Mouse (Mus musculus) thymus, postnatal 4 days (tissue): ENCODE results near the gene Hs3st2.
"Not testable (repeated sequence)": the region's sequence is repeated elsewhere in the genome, so short reads cannot be mapped to it uniquely, and the experiment has no call there.

Source experiments
- DNase-seq: peaks from one replicate; pipeline ENCODE4 v3.0.0; 2021

Hs3st2 gene

GRCm38 (mm10) chr7:121391225-121391983 is at the start of gene Hs3st2:
Gene Hs3st2, plus strand, starts transcription at chr7:121391859.
- peak; percentile 52 for DNase-seq

GRCm38 (mm10) chr7:121348284-121348963 is 43.2 kb upstream of the Hs3st2 start:
- no peak for DNase-seq

GRCm38 (mm10) chr7:121351688-121352087 is 40.0 kb upstream of the Hs3st2 start:
- no peak for DNase-seq

DNA sequence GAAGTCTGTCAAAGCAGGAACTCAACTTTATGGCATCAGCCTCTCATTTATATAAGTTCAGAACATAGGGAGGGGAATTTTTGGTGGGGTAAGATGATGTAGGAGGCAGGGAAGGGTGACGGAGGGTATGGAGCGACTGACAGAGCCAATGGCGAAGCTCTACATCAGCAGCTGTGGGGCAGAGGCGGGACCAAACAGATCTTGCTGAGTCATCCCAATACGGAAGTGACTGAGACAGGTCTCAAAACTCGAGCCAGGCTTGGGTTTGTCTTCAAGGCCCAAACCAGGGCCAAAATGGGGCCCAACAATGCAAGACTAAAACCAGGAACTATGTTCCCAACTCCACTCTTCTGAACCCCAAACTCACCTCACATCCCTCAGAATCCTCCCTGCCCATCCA is 30.2 kb upstream of the Hs3st2 start:
- not testable (repeated sequence) for DNase-seq

GRCm38 (mm10) chr7:121365584-121365983 is 26.1 kb upstream of the Hs3st2 start:
- DNase-seq: no peak

- DNase-seq: no peak
Measured at GRCm38 (mm10) chr7:121367185-121367584, 24.5 kb upstream of the Hs3st2 start.

- DNase-seq: no peak
Measured at GRCm38 (mm10) chr7:121371990-121372389, 19.7 kb upstream of the Hs3st2 start.

GRCm38 (mm10) chr7:121375456-121375855 is 16.2 kb upstream of the Hs3st2 start:
- DNase-seq: no peak

DNA sequence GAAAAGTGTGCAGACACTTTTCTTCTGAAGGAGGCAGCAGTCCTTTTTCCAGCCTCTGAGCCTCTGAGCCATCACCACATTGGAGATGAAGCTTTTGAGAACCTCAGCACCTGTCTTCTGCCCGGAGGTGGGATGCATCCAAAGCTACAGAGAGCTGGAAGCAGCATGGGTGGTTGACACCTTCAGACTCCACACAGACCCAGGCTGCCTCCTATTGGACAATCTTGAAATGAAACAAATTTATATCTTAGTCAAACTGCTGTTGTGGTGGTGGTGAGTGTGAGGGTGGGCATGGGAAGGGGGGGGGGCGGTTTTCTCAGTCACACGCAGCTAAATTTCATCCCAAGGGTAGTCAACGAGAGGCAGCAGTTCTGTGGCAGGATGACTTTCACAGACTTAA is 12.7 kb upstream of the Hs3st2 start:
- DNase-seq: no peak

GRCm38 (mm10) chr7:121391984-121392739 is 503 bp downstream of the Hs3st2 start:
- DNase-seq: peak; percentile 14

- no peak for DNase-seq
Measured at GRCm38 (mm10) chr7:121392740-121392993, 1.0 kb downstream of the Hs3st2 start.

GRCm38 (mm10) chr7:121393884-121394283 is 2.2 kb downstream of the Hs3st2 start:
- no peak for DNase-seq

DNA sequence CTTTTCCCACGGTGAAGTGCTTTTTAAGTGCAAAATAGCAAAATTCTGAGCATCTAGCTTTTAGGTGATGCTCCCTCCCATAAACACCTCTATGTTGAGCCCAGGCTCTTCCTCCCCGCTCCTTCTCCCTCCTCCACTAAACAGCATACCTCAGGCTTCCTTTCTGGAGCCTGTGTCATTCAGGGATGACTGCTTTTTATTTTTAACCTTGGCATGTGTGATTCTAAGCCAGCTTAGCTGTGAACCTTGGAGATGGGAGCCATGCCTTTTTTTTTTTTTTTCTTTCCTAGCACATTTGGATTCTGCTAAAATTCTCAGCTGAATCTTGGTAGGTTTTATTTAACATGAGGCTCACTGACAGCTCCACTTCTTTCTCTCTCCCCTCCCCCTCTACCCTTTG is 3.2 kb downstream of the Hs3st2 start:
- no peak for DNase-seq

- no peak for DNase-seq
Measured at GRCm38 (mm10) chr7:121410716-121411506, 19.3 kb downstream of the Hs3st2 start.

GRCm38 (mm10) chr7:121411507-121411898 is 19.8 kb downstream of the Hs3st2 start:
- no peak for DNase-seq

GRCm38 (mm10) chr7:121436884-121437283 is 45.2 kb downstream of the Hs3st2 start:
- no peak for DNase-seq

DNA sequence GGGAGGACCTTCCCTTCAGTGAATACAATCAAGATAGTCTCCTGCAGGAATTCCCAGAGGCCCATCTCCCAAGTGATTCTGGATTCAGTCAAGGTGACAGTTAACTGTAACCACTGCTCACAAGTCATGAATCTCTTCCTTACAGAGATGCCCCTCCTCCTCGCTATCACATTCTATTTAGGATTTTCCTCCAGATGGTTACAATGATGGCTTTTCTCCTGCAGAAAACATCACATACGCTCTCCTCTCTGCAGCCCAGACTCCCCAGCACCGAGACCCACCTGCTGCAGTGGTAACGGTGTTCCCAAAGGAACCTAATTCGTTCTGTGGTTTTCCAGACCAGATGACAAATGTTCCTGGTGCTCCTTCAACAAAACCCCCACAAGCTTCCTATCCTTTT is 49.5 kb downstream of the Hs3st2 start:
- DNase-seq: no peak

DNA sequence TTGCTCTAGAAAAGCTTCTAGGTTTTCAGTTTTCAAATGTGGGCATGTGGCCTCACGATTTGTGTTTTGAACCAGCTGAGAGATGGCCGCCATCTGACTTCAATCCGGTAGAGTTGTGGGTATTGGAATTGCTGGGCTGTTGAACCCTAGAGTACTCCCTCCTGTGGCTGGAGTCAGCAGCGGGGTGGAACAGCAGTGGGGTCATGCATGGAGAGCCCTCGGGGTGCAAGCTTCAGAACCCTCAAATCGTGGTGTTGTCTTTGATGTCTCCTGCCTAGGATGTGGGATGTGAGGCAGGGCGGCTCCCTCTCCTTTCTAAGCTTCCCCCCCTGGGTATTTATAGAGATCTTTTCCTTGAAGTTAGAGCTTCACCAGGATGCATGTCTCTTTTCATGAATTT is 52.7 kb downstream of the Hs3st2 start:
- no peak for DNase-seq

DNA sequence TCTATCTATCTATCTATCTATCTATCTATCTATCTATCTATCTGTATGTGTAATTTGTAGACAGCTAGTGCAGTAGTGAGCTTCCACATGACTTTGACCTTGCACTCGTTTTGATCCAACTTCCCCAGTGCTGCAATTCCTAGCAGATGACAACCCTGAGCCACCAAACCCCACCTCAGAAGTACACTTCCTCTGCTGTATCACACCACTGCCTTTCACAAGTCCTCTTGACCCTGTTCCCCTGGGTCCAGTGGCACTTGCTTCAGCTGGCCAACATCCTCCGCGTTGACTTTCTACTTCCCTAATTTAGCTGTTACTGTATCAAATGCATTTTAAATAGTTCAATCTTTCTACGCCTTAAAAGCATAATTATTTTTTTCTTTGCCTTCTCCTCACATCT is 54.6 kb downstream of the Hs3st2 start:
- no peak for DNase-seq

DNA sequence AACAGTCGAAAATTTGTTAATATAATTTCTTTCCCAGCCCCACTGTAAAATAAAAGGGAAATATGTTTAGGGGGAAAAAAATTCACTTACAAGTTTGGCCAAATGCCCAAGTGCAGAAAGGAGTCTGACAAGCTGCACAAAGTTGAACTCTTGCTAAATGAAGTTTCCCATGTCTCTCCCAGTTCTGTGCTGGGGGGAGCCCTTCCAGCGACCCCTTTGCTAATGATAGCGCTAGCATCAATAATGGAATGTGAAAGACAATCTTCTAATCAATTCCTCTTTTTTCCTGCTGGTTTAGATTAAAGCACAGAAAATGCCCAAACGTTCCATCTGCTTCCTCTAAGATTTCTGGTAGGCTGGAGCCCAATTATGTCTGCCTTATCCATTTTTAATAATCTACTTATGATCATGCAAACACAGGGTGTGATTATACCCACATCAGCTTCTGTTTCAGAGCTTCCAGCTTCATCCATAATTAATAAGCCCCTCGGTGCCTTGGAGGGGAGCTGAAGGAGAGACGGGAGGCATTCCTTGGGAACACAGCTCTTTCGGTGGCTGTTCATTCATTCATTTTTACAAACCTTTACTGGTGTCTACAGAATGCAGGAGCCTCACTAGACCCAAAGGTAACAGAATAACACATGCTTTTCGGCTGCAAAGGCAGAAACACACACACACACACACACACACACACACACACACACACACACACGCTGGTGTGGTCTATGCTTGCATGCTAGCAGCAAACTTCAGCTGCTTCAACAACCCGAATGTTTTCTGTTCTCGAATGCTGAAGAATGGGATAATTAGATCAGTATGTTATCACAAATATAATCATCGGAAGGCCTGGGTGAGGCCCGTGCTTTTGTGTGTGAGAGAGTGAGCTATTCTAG is 59.5 kb downstream of the Hs3st2 start:
- no peak for DNase-seq

DNA sequence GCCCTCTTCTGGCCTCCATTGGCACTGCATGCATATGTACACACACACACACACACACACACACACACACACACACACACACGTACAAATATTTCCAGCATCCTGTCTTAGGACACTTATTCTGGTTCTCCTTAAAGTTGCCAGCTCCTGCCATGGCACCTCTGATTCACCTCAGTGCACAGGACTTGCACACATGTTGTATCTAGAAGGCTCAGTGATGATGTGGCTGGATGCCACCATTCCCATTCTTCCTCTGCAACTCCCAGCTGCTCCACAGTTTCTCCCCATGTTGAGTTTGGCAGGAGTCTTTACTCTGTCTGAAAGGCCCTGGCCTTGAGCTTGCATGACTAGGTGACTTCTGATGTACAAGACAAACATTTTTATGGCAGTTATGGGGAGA is 65.1 kb downstream of the Hs3st2 start:
- no peak for DNase-seq

GRCm38 (mm10) chr7:121458075-121458474 is 66.4 kb downstream of the Hs3st2 start:
- no peak for DNase-seq
